Mouse (Mus musculus) neural tube, embryonic 11.5 days (tissue): ENCODE measurements around the gene Mmrn1. TPM values are rescaled to one million over a fixed set of nuclear protein-coding genes. Genes with fewer than 3 reads are reported as not detected.

Experiments
- polyA plus RNA-seq: library from polyadenylated mRNA; unstranded; fragments of >200 nt; fragmentation: Nextera tagmentation; extraction: Ambion mirVana; gene quantifications from 2 replicates; pipeline ENCODE4 v1.2.1, GENCODE M21; 2014

Mmrn1 gene
- polyA plus RNA-seq, 1 experiment from 2014 or later: 7.8 TPM

Other genes with a start within 250 kb of the Mmrn1 start
- 35.6 and 42.1 TPM in 2 replicates for gene Snca, start 95.1 kb upstream of the Mmrn1 start, polyA plus RNA-seq